Mouse (Mus musculus): ENCODE results near the gene 1700028J19Rik. TPM values are rescaled to one million over a fixed set of nuclear protein-coding genes. Genes with fewer than 3 reads are reported as not detected.

Gene 1700028J19Rik
- total and polyA plus RNA-seq, 3 experiments: 0.62 to 1.2 TPM; not detected in 1

GRCm38 (mm10) chr7:44260410-44260809 is 13.9 kb upstream of the 1700028J19Rik start:
- no peaks in the 10 kb centered on the region for H3K27me3 ChIP-seq (ENCODE audit: control insufficient read depth in 1 of 2, insufficient read depth in 2 of 2, low read length in 2 of 2)
- no peak for TF ChIP-seq TCF12 (IDR thresholded peaks at IDR 0.05; ENCODE audit: low read depth, low read length)
- no peak for TF ChIP-seq RAD21 (IDR thresholded peaks at IDR 0.05; ENCODE audit: low read depth, low read length)
- H3K9me3 ChIP-seq (replicated peaks; ENCODE audit: insufficient read depth, low read length): no peaks in the 10 kb centered on the region
- H3K9ac ChIP-seq (ENCODE audit: control insufficient read depth, low read depth, low read length, poor library complexity, severe bottlenecking): no peak overlapping the region
- H3K79me2 ChIP-seq (ENCODE audit: control insufficient read depth, insufficient read depth, low read length, poor library complexity): no peaks in the 10 kb centered on the region
- DNase-seq (ENCODE audit: low read depth, low spot score): no peak
- H3K4me1 ChIP-seq (ENCODE audit: control insufficient read depth in 1 of 2, insufficient read depth in 2 of 2, low read length in 2 of 2): no peaks in the 10 kb centered on the region
- no peak overlapping the region for H3K27ac ChIP-seq (ENCODE audit: control insufficient read depth, low read depth, low read length)
- no peaks in the 10 kb centered on the region for H3K36me3 ChIP-seq (ENCODE audit: control insufficient read depth in 1 of 2, insufficient read depth in 2 of 2, low read length in 2 of 2)
- H3K4me3 ChIP-seq (ENCODE audit: control insufficient read depth in 1 of 2, insufficient read depth in 1 of 2, low read depth in 2 of 2, low read length in 2 of 2): no peak overlapping the region

- Histone ChIP-seq H3K27ac (ENCODE audit: control insufficient read depth, low read depth, low read length) (no peak within 1 kb of the TSS), H3K4me1 (ENCODE audit: control insufficient read depth in 1 of 2, insufficient read depth in 2 of 2, low read length in 2 of 2) (no peaks in the 10 kb centered on the region), H3K9me3 (replicated peaks; ENCODE audit: insufficient read depth, low read length) (no peaks in the 10 kb centered on the region), H3K9ac (ENCODE audit: control insufficient read depth, low read depth, low read length, poor library complexity, severe bottlenecking) (no peak within 1 kb of the TSS), H3K4me3 (ENCODE audit: control insufficient read depth in 1 of 2, insufficient read depth in 1 of 2, low read depth in 2 of 2, low read length in 2 of 2) (no peak within 1 kb of the TSS), H3K79me2 (ENCODE audit: control insufficient read depth, insufficient read depth, low read length, poor library complexity) (no peaks in the 10 kb centered on the region), H3K36me3 (ENCODE audit: control insufficient read depth in 1 of 2, insufficient read depth in 2 of 2, low read length in 2 of 2) (no peaks in the 10 kb centered on the region), H3K27me3 (ENCODE audit: control insufficient read depth in 1 of 2, insufficient read depth in 2 of 2, low read length in 2 of 2) (no peaks in the 10 kb centered on the region)
- DNase-seq (ENCODE audit: low read depth, low spot score): no peak
- TF ChIP-seq USF2 (IDR thresholded peaks at IDR 0.05; ENCODE audit: borderline replicate concordance in 1 of 2, insufficient read depth in 1 of 2, low read depth in 1 of 2, low read length in 2 of 2) (no peak), MAFK (IDR thresholded peaks at IDR 0.05; ENCODE audit: borderline replicate concordance, low read depth, low read length) (no peak), RCOR1 (IDR thresholded peaks at IDR 0.05; ENCODE audit: low read depth, low read length) (no peak), MAX (IDR thresholded peaks at IDR 0.05; ENCODE audit: low read length) (no peak), HCFC1 (IDR thresholded peaks at IDR 0.05; ENCODE audit: low read depth, low read length) (no peak), TBP (IDR thresholded peaks at IDR 0.05; ENCODE audit: low read depth, low read length) (no peak)
These were observed 10.8 kb upstream of the 1700028J19Rik start, which contains the start of gene Acp4 for GRCm38 (mm10) chr7:44257278-44257677. Gene Acp4, minus strand, starts transcription at chr7:44257378.

GRCm38 (mm10) chr7:44254930-44255329 is 8.4 kb upstream of the 1700028J19Rik start:
- no peaks in the 10 kb centered on the region; a peak in 2 of 4 replicates for H3K36me3 ChIP-seq (ENCODE audit: control insufficient read depth in 1 of 2, insufficient read depth in 2 of 2, low read length in 2 of 2)
- DNase-seq (ENCODE audit: low read depth, low spot score): no peak

More at GRCm38 (mm10) chr7:44254930-44255329, 8.4 kb upstream of the 1700028J19Rik start:
- Histone ChIP-seq H3K9me3 (replicated peaks; ENCODE audit: insufficient read depth, low read length) (no peaks in the 10 kb centered on the region), H3K4me1 (ENCODE audit: control insufficient read depth in 1 of 2, insufficient read depth in 2 of 2, low read length in 2 of 2) (no peaks in the 10 kb centered on the region), H3K27ac (ENCODE audit: control insufficient read depth, low read depth, low read length) (no peak overlapping the region), H3K4me3 (ENCODE audit: control insufficient read depth in 1 of 2, insufficient read depth in 1 of 2, low read depth in 2 of 2, low read length in 2 of 2) (no peak overlapping the region), H3K79me2 (ENCODE audit: control insufficient read depth, insufficient read depth, low read length, poor library complexity) (peaks cover under 1% of the 10 kb centered on the region; the same call in 1 of the 2 replicates), H3K27me3 (ENCODE audit: control insufficient read depth in 1 of 2, insufficient read depth in 2 of 2, low read length in 2 of 2) (no peaks in the 10 kb centered on the region), H3K9ac (ENCODE audit: control insufficient read depth, low read depth, low read length, poor library complexity, severe bottlenecking) (no peak overlapping the region)
- TF ChIP-seq MXI1 (IDR thresholded peaks at IDR 0.05; ENCODE audit: low read depth, low read length) (no peak), SIN3A (IDR thresholded peaks at IDR 0.05; ENCODE audit: low read length) (no peak), ZKSCAN1 (IDR thresholded peaks at IDR 0.05; ENCODE audit: low read depth, low read length) (no peak), POLR2A (IDR thresholded peaks at IDR 0.05; ENCODE audit: control insufficient read depth in 1 of 2, insufficient read depth in 1 of 2, low read depth in 1 of 2, low read length in 2 of 2, poor library complexity in 1 of 2) (no peak), EP300 (IDR thresholded peaks at IDR 0.05; ENCODE audit: low read depth in 1 of 2, low read length in 2 of 2) (no peak), MAFK (IDR thresholded peaks at IDR 0.05; ENCODE audit: borderline replicate concordance, low read depth, low read length) (no peak), ZNF384 (IDR thresholded peaks at IDR 0.05; ENCODE audit: low read depth, low read length) (no peak), USF2 (IDR thresholded peaks at IDR 0.05; ENCODE audit: borderline replicate concordance in 1 of 2, insufficient read depth in 1 of 2, low read depth in 1 of 2, low read length in 2 of 2) (no peak), ETS1 (IDR thresholded peaks at IDR 0.05; ENCODE audit: low read depth, low read length) (no peak), ZMIZ1 (IDR thresholded peaks at IDR 0.05; ENCODE audit: low read depth, low read length) (no peak), MEF2A (IDR thresholded peaks at IDR 0.05; ENCODE audit: extremely low read depth, insufficient replicate concordance, low read depth, low read length, poor library complexity, severe bottlenecking) (no peak), TBP (IDR thresholded peaks at IDR 0.05; ENCODE audit: low read depth, low read length) (no peak), CTCF (IDR thresholded peaks at IDR 0.05 in 2 of 3, conservative IDR thresholded peaks at IDR 0.05 in 1 of 3; ENCODE audit: control insufficient read depth in 1 of 3, insufficient read depth in 1 of 3, low read depth in 2 of 3, low read length in 3 of 3, poor library complexity in 1 of 3, severe bottlenecking in 1 of 3) (no peak), MAZ (IDR thresholded peaks at IDR 0.05; ENCODE audit: low read depth, low read length) (no peak), MYC (IDR thresholded peaks at IDR 0.05; ENCODE audit: low read depth, low read length) (no peak), TCF12 (IDR thresholded peaks at IDR 0.05; ENCODE audit: low read depth, low read length) (no peak), HCFC1 (IDR thresholded peaks at IDR 0.05; ENCODE audit: low read depth, low read length) (no peak), SMC3 (IDR thresholded peaks at IDR 0.05; ENCODE audit: low read depth, low read length) (no peak), UBTF (IDR thresholded peaks at IDR 0.05; ENCODE audit: borderline replicate concordance, insufficient read depth, low read depth, low read length) (no peak), E2F4 (IDR thresholded peaks at IDR 0.05; ENCODE audit: borderline replicate concordance, low read depth, low read length) (no peak)

Measured in MEL (cell line).